Mouse (Mus musculus) hindbrain, embryonic 13.5 days (tissue): ENCODE data around the gene Fam161a. TPM values are rescaled to one million over a fixed set of nuclear protein-coding genes. Genes with fewer than 3 reads are reported as not detected.

ENCODE experiments used
- ATAC-seq: fragments of 200-750 bp; cut with Nextera tagmentation; 2 replicates; pipeline ENCODE4 v1.8.0; 2017; ENCODE audit warnings: moderate TSS enrichment; ENCODE audit not compliant: low FRiP score
- H3K27ac ChIP-seq: fragments of 300-500 bp; sonication (generic); 2 replicates; pipeline ENCODE4 v1.5.1; 2015; ENCODE audit warnings: inconsistent platforms, mild to moderate bottlenecking, moderate library complexity
- H3K27me3 ChIP-seq: fragments of 300-500 bp; sonication (generic); 2 replicates; pipeline ENCODE4 v1.6.1; 2015; ENCODE audit warnings: mild to moderate bottlenecking, inconsistent platforms
- H3K36me3 ChIP-seq: fragments of 300-500 bp; sonication (generic); 2 replicates; pipeline ENCODE4 v1.6.1; 2015; ENCODE audit warnings: mild to moderate bottlenecking, inconsistent platforms
- H3K4me1 ChIP-seq: fragments of 300-500 bp; sonication (generic); replicated peaks from 2 replicates; pipeline ENCODE4 v1.6.1; 2015; ENCODE audit warnings: inconsistent platforms
- H3K4me2 ChIP-seq: fragments of 300-500 bp; sonication (generic); 2 replicates; pipeline ENCODE4 v1.6.1; 2015; ENCODE audit warnings: inconsistent platforms, mild to moderate bottlenecking, moderate library complexity
- H3K4me3 ChIP-seq: fragments of 300-500 bp; sonication (generic); 2 replicates; pipeline ENCODE4 v1.5.1; 2015; ENCODE audit warnings: mild to moderate bottlenecking, inconsistent platforms
- H3K9ac ChIP-seq: fragments of 300-500 bp; sonication (generic); 2 replicates; pipeline ENCODE4 v1.6.1; 2015; ENCODE audit warnings: mild to moderate bottlenecking, inconsistent platforms
- H3K9me3 ChIP-seq: fragments of 300-500 bp; sonication (generic); 2 replicates; pipeline ENCODE4 v1.6.1; 2016; ENCODE audit warnings: inconsistent platforms
- WGBS: fragments of 180-500 bp; shearing (Covaris S2); methylation state at CpG from one replicate; pipeline ENCODE4 v1.1.7; 2015; 5-methylcytosine and 5-hydroxymethylcytosine counted together
- polyA plus RNA-seq: library from polyadenylated mRNA; unstranded; fragments of >200 nt; fragmentation: Nextera tagmentation; extraction: Ambion mirVana; gene quantifications from 2 replicates; pipeline ENCODE4 v1.2.1, GENCODE M21; 2015

Fam161a gene
- polyA plus RNA-seq = 6.6 and 7.5 TPM in 2 replicates

DNA sequence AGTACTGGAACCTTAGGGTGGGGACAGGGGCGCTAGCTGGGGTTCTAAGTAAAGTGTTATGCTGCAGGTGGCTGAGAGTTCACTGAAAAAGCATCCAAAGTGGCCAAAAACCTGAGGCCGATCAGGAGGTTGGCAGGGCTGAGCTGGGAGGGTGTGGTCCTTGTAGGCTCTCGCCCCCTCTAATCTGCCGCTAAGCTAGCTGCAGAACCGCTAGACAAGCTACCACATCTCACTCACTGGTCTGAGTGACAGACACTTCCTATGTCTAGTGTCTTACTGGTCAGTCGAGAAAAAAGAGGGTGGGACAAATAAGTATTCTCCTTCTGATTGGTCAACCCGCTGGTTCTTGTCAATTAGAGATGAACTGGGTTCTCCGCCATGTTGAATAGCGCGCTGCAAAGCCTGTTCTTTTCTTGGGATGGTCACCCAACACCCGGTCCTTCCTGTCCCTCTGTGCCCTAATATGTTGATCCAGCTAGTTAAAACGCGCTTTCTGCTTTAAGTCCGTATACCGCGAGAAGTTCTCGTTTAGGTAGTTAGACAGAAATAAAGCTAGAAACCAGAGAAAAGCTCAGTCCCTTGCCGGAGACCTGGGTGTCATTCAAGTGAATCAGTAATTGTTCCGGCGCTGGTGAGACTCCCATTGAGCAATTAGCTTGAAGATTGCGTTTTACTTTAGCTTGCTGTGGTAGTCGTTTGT, at the start of gene Fam161a:
TSS of gene Fam161a (plus strand) at position 51 of the 700 bp plus-strand sequence.
- peak within 1 kb of the TSS; percentile 59 for H3K4me3 ChIP-seq
- peak within 1 kb of the TSS; percentile 97 for H3K27ac ChIP-seq
- H3K27me3 ChIP-seq = no peaks in the 10 kb centered on the region
- peak; percentile 96 for ATAC-seq
- H3K36me3 ChIP-seq = peaks cover 21% of the 10 kb centered on the region
- peak within 1 kb of the TSS; percentile 84 for H3K9ac ChIP-seq
- under 1% methylated on average over 22 of the region's 22 CpGs for WGBS
- peaks cover 16% of the 10 kb centered on the region for H3K4me1 ChIP-seq
- peak within 1 kb of the TSS; percentile 70 for H3K4me2 ChIP-seq
- no peaks in the 10 kb centered on the region for H3K9me3 ChIP-seq

DNA sequence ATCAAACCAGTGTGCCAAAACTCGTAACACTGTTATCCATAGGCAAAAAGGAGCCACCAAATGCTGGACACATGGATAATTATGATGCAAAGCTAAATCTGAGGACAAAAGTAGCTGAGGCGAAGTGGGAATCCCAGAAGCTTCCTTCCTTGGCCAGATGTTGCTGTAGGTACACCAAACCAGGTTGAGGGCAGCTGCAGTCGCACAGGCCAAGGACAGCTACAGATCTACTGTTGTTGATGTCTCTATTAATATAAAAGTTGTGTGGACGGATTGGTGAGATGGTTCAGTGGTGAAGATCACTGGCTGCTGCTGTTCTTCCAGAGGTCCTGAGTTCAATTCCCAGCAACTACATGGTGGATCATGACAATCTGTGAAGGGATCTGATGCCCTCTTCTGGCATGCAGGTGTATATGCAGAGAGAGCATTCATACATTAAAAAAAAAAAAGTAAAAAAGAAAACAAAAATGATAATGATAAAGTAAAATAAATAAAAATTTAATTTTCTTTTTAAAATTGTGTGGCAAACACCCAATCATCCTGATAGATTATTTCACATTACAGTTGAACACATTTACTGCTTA, 49.4 kb upstream of the Fam161a start:
- Histone ChIP-seq H3K27me3 (no peaks in the 10 kb centered on the region), H3K9me3 (no peaks in the 10 kb centered on the region), H3K9ac (no peak overlapping the region), H3K36me3 (no peaks in the 10 kb centered on the region; the same call in none of the 2 replicates), H3K4me2 (no peak overlapping the region), H3K27ac (no peak overlapping the region), H3K4me1 (no peaks in the 10 kb centered on the region), H3K4me3 (no peak overlapping the region)
- WGBS = 91% methylated on average over 4 of the region's 4 CpGs
- no peak for ATAC-seq

DNA sequence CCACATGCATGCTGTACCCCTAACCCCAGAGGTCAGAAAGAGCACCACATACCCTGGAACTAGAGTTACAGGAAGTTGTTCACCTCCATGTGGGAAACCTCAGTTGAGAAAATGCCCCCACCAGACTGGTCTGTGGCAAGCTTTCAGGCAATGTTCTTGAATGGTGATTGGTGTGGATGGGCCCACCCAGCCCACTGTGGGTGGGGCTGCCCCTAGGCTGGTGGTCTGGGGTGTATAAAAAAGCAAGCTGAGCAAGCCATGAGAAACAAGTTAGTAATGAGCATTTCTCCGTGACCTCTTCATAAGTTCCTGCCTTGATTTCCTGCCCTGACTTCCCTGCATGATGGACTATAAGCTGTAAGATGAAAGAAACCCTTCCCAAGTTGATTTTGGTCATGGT, 45.2 kb upstream of the Fam161a start:
- Histone ChIP-seq H3K4me1 (no peaks in the 10 kb centered on the region), H3K4me2 (no peak overlapping the region), H3K9me3 (peaks cover 8% of the 10 kb centered on the region), H3K27me3 (no peaks in the 10 kb centered on the region), H3K27ac (no peak overlapping the region), H3K9ac (no peak overlapping the region), H3K36me3 (peaks cover 5% of the 10 kb centered on the region; the same call in 1 of the 2 replicates), H3K4me3 (no peak overlapping the region)
- 94% methylated on average over 1 of the region's 1 CpGs for WGBS
- no peak for ATAC-seq

DNA sequence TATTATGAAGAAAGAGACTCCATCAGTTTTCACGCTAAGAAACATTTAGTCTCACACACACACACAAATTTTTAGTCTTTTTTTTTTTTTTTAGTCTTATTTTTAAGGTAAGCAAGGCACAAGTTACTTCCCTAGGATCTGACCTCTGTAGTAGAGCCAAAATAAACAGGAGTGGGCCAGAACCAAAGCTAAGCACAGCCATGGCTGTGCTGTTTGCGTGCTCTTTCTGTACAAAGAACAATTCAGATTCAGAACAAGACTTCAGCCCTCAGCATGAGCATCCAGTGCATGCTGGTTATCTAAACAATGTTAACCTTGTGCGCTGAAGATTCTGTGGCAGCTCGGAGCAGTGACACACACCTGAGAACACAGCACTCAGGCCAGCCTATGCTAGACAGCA, 42.9 kb upstream of the Fam161a start:
- Histone ChIP-seq H3K4me2 (no peak overlapping the region), H3K27ac (no peak overlapping the region), H3K4me3 (no peak overlapping the region), H3K36me3 (peaks cover 10% of the 10 kb centered on the region; the same call in 1 of the 2 replicates), H3K9me3 (peaks cover 15% of the 10 kb centered on the region), H3K9ac (no peak overlapping the region), H3K4me1 (no peaks in the 10 kb centered on the region), H3K27me3 (no peaks in the 10 kb centered on the region)
- WGBS = 79% methylated on average over 4 of the region's 4 CpGs
- no peak for ATAC-seq

DNA sequence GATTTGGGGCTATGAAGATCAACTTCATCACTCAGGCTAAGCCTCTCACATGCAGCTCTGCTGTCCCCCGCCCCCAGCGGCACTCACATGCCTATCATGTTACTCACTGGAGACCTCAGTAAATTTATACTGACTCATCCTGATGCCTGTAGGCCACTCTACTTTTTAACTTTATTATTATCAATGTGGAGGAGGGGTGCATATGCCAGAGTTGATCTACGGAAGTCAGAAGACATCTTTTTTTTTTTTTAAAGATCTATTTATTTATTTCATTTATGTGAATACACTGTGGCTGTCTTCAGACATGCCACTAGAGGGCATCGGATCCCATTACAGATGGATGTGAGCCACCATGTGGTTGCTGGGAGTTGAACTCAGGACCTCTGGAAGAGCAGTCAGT, 41.8 kb upstream of the Fam161a start:
- H3K27me3 ChIP-seq = no peaks in the 10 kb centered on the region
- 84% methylated on average over 4 of the region's 4 CpGs for WGBS
- H3K9me3 ChIP-seq = peaks cover 15% of the 10 kb centered on the region
- no peak overlapping the region for H3K4me3 ChIP-seq
- H3K4me2 ChIP-seq = no peak overlapping the region
- ATAC-seq = no peak
- H3K4me1 ChIP-seq = no peaks in the 10 kb centered on the region
- no peak overlapping the region for H3K9ac ChIP-seq
- H3K27ac ChIP-seq = no peak overlapping the region
- H3K36me3 ChIP-seq = peaks cover 14% of the 10 kb centered on the region; the same call in 1 of the 2 replicates

DNA sequence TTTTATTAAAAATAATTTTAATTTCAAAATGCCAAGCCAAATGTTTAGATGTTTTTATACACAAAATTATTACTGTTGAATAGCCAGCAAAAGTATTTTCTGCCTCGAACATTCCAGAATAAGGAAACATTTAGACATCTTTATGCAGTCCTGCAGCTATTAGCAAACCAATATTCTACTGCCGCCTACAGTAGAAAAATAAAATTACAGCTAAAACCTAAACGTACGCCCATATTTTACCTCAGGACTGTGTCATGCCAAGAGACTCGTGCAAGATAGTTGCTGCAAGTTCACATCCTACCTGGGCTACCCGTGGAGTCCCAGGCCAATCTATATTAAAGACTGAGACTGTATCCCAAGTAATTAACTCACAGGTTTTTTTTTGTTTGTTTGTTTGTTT, 37.8 kb upstream of the Fam161a start:
- Histone ChIP-seq H3K36me3 (peaks cover 32% of the 10 kb centered on the region), H3K9ac (no peak overlapping the region), H3K27me3 (no peaks in the 10 kb centered on the region), H3K4me1 (peaks cover 8% of the 10 kb centered on the region), H3K9me3 (peaks cover 33% of the 10 kb centered on the region), H3K4me3 (no peak overlapping the region), H3K4me2 (no peak overlapping the region), H3K27ac (no peak overlapping the region)
- ATAC-seq = no peak
- 72% methylated on average over 6 of the region's 6 CpGs for WGBS

DNA sequence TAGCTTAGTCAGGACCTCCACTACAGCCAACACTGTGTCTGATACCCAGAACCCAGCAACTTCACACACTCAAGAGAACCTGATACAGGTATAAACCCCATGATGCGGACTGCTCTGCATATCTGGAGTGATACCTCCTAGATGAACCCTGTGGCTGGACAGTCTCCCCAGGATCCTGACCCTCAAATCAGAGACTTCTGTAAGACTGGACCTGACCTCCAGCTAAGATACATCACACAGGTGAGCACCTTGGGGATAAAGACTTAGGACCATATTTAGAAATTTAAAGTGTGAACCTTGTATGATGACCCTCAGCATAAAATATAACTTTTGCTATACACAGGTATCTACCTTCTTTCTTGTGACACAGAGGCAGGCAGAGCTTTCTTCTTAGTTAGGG, 36.8 kb upstream of the Fam161a start:
- 100% methylated on average over 1 of the region's 1 CpGs for WGBS

DNA sequence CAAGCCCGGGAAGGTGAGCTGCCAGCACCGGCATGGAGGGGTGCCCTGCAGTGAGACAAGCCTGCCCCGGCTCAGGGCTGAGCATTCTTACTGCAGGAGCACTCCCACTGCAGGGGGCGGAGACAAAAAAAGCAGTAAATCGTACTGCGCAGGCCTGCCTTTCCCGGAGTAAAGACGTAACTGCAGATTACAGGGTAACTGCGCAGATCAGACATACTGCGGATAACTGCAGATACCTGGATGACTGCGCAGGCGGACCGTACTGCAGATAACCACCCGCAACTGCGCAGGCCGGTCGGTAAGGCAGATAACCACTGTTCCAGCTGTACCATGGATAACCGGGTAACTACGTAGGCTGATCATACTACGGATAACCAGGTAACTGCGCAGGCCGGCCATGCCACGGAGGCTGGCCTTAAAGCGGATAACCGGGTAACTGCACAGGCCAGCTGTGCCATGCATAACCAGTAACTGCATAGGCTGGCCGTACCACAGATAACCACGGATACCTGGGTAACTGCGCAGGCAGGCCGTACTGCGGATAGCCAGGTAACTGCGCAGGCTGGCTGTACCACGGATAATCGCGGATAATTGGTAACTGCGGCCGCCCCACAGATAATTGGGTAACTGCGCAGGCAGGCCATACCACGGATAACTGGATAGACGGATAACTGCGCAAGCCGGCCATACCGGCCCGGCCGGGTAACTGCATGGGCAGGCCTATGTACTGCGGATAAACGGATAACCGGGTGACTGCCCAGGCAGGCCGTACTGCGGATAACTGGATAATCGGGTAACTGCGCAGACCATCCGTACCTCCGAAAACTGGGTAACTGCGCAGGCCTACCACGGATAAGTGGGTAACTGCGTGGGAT, 35.3 kb upstream of the Fam161a start, which contains the start of gene Zrsr1:
TSS of gene Zrsr1 (plus strand) at position 171 of the 875 bp plus-strand sequence.
- 51% methylated on average over 56 of the region's 56 CpGs for WGBS
- peak within 1 kb of the TSS; percentile 50 for H3K4me3 ChIP-seq
- ATAC-seq = peak; percentile 87

More for the DNA sequence above, 36.8 kb upstream of the Fam161a start:
- Histone ChIP-seq H3K4me3 (no peak overlapping the region), H3K4me1 (peaks cover 14% of the 10 kb centered on the region), H3K4me2 (no peak overlapping the region), H3K9ac (no peak overlapping the region), H3K27me3 (no peaks in the 10 kb centered on the region), H3K36me3 (peaks cover 32% of the 10 kb centered on the region), H3K9me3 (peaks cover 33% of the 10 kb centered on the region), H3K27ac (no peak overlapping the region)
- ATAC-seq = no peak

DNA sequence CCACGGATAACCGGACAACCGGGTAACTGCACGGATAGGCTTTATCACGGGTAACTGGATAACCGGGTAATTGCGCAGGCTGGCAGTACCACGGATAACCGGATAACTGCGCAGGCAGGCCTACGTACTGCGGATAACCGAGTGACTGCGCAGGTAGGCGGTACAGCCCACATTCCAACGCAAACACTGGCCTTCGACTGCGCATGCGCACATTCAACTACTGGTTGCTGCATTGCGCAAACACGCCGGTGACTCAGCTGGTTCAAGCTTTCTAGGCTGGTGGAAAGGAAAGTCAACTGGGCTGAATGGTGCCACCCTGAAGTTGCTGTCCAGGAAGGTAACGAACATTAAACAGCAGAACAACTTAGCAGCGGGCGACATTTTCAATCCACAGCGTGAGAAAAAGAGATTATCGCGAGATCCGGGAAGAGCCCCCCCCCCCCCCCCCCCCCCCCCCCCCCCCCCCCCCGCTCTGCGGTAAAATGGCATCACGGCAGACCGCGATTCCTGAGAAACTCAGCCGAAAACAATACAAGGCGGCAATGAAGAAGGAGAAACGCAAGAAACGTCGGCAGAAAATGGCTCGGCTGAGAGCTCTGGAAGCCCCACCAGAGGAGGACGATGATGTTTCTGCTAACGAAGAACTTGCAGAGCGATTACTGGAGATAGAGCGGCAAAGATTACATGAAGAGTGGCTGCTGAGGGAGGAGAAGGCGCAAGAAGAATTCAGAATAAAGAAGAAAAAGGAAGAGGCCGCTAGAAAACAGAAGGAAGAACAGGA, 34.4 kb upstream of the Fam161a start:
- Histone ChIP-seq H3K4me2 (peak overlapping the region; percentile 70), H3K9me3 (peaks cover 18% of the 10 kb centered on the region), H3K9ac (peak overlapping the region; percentile 72), H3K27ac (peak overlapping the region; percentile 81), H3K4me3 (peak overlapping the region; percentile 50), H3K36me3 (peaks cover 32% of the 10 kb centered on the region), H3K4me1 (peaks cover 36% of the 10 kb centered on the region), H3K27me3 (no peaks in the 10 kb centered on the region)
- WGBS = 48% methylated on average over 45 of the region's 46 CpGs
- peak; percentile 67 for ATAC-seq

More for the DNA sequence above, 35.3 kb upstream of the Fam161a start, which contains the start of gene Zrsr1:
- peaks cover 29% of the 10 kb centered on the region for H3K4me1 ChIP-seq
- peaks cover 26% of the 10 kb centered on the region for H3K9me3 ChIP-seq
- no peaks in the 10 kb centered on the region for H3K27me3 ChIP-seq
- H3K36me3 ChIP-seq = peaks cover 31% of the 10 kb centered on the region
- H3K9ac ChIP-seq = peak within 1 kb of the TSS; percentile 70
- H3K27ac ChIP-seq = peak within 1 kb of the TSS; percentile 81
- peak within 1 kb of the TSS; percentile 56 for H3K4me2 ChIP-seq

DNA sequence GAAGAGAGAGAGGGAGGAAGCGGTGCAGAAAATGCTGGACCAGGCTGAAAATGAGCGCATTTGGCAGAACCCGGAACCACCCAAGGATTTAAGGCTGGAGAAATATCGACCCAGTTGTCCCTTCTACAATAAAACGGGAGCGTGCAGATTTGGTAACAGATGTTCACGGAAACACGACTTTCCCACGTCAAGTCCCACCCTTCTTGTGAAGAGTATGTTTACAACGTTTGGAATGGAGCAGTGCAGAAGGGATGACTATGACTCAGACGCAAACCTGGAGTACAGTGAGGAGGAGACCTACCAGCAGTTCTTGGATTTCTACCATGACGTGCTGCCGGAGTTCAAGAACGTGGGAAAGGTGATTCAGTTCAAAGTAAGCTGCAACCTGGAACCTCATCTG, 33.7 kb upstream of the Fam161a start:
- peaks cover 18% of the 10 kb centered on the region for H3K9me3 ChIP-seq
- H3K4me2 ChIP-seq = peak overlapping the region; percentile 70
- peaks cover 41% of the 10 kb centered on the region for H3K4me1 ChIP-seq
- peak overlapping the region; percentile 50 for H3K4me3 ChIP-seq
- WGBS = 50% methylated on average over 14 of the region's 14 CpGs
- H3K9ac ChIP-seq = peak overlapping the region; percentile 72
- no peak for ATAC-seq
- no peaks in the 10 kb centered on the region for H3K27me3 ChIP-seq
- peaks cover 37% of the 10 kb centered on the region for H3K36me3 ChIP-seq
- H3K27ac ChIP-seq = peak overlapping the region; percentile 80

DNA sequence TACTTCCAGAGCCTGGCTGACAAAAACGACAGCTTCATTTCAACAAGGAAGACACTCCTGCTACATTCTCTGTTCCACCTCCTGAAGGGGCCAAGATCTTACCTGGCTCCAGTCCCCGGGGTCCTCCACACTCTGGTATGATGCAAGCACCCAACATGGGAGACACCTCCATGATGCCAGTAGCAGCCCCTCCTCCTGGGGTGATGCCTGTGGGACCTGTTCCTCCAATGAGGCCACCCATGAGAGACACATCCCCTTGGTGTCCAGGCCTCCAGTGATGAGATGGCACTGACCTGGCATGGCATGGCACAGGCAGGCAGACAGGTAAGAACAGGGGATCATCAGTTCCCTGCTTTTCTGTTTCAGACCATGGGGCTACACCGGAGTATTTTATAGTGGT, 29.1 kb upstream of the Fam161a start:
- ATAC-seq = no peak
- 96% methylated on average over 3 of the region's 3 CpGs for WGBS

More for the DNA sequence above, 29.1 kb upstream of the Fam161a start:
- H3K9me3 ChIP-seq = peaks cover 4% of the 10 kb centered on the region; the same call in 1 of the 2 replicates
- H3K9ac ChIP-seq = no peak overlapping the region
- H3K27ac ChIP-seq = no peak overlapping the region
- H3K36me3 ChIP-seq = peaks cover 27% of the 10 kb centered on the region
- peaks cover 67% of the 10 kb centered on the region for H3K4me1 ChIP-seq
- H3K4me2 ChIP-seq = no peak overlapping the region
- H3K27me3 ChIP-seq = no peaks in the 10 kb centered on the region
- H3K4me3 ChIP-seq = no peak overlapping the region
